Mouse (Mus musculus) olfactory bulb, adult 2 months (tissue): ENCODE results near the gene Vmn2r17. TPM values are rescaled to one million over a fixed set of nuclear protein-coding genes. Genes with fewer than 3 reads are reported as not detected.

Experiments
- H3K27ac ChIP-seq: fragments of 200-500 bp; 2 replicates; pipeline ENCODE4 v1.5.1; 2012; ENCODE audit warnings: low read depth, low read length; ENCODE audit not compliant: insufficient read depth
- H3K4me1 ChIP-seq: fragments of 200-500 bp; 2 replicates; pipeline ENCODE4 v1.6.1; 2012; ENCODE audit warnings: low read length; ENCODE audit not compliant: control insufficient read depth, insufficient read depth
- H3K4me3 ChIP-seq: fragments of 200-500 bp; 2 replicates; pipeline ENCODE4 v1.5.1; 2012; ENCODE audit warnings: mild to moderate bottlenecking, low read depth, low read length, moderate library complexity; ENCODE audit not compliant: insufficient read depth
- CTCF ChIP-seq: fragments of 200-500 bp; IDR thresholded peaks from 2 replicates; pipeline ENCODE4 v1.5.1; 2012; ENCODE audit warnings: low read depth, mild to moderate bottlenecking, low read length, moderate library complexity; ENCODE audit not compliant: insufficient read depth
- POLR2A ChIP-seq: fragments of 200-500 bp; IDR thresholded peaks from 2 replicates; pipeline ENCODE4 v1.6.1; 2012; ENCODE audit warnings: mild to moderate bottlenecking, low read depth, low read length, moderate library complexity; ENCODE audit not compliant: insufficient read depth
- WGBS: fragments of 180-500 bp; shearing (Covaris S2); methylation state at CpG from one replicate; pipeline ENCODE4 v1.1.7; 2018; 5-methylcytosine and 5-hydroxymethylcytosine counted together
- polyA plus RNA-seq: library from polyadenylated mRNA; stranded (reverse); fragments of >200 nt; gene quantifications from 2 replicates; pipeline ENCODE4 v1.2.4, GENCODE M21; 2012; ENCODE audit warnings: low replicate concordance; ENCODE audit not compliant: missing spikeins, insufficient read depth, insufficient read length

Vmn2r17 gene
- not detected in 2 replicates for polyA plus RNA-seq

DNA sequence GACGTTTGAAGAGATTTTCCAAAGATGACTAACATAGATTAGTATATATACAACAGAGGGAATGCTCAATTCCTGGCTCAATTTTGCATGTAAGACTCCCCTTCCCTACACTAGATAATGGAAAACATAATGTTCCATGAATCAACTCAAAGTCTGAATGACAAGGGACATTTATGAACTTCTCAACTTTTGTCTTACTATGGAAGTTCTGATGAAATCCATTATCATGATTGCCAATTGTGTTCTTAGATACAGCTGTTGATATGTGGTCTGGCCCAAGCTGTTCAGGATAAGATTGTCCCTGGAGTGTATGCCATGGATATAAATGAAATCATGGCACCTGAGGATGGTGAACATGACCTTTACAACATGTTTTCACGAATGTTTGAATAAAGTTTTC lies at the start of gene Vmn2r17:
Vmn2r17 (plus strand) TSS at position 301 of the 400 bp plus-strand sequence.
- no peak for TF ChIP-seq CTCF
- WGBS: 53% methylated on average over 2 of the region's 2 CpGs
- H3K27ac ChIP-seq: no peak within 1 kb of the TSS
- no peak within 1 kb of the TSS for H3K4me3 ChIP-seq
- no peaks in the 10 kb centered on the region for H3K4me1 ChIP-seq

DNA sequence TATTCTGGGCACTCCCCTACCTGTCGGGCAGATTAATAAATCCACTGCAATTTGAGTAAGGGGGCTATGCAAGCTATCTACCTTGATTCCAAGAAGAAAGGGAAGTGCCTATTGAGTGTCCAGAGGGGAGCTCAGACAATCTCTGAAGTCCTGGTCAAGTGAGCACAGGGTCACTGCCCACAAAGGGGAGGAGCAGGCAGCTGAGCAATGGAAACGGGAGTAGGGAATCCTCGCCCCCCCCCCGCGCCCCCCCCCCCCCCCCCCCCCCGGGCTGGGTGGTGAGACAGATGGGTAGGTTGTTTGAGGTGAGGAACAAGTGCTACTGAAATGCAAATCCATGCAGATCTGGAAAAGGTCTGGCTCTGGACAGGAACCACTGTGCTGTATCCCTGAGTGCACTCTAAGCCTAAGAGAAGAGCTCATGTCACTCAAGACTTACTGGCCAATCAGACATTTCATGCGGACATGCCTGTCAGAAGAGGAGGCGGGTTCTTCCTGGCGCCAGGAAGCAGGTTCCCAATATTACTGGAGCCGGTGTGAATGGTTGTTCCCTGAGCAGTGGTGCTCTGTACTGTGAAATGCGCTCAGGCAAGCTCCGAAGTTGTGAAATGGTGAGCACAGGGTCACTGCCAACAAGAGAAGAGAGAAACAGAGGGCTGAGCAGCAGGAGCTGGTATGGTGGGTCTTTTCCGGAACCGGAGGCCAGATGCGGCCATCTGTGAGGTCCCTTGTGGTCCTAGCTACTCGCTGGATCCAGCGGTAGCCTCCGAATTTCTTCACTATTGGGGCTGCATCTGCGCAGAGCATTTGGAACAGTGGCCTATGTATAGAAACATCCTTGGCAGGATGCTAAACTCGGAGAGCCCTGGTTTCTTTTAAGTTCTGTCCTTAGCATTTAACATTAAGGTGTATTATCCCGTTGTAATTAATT lies 47.4 kb downstream of the Vmn2r17 start:
- WGBS: 25% methylated on average over 20 of the region's 21 CpGs
- no peak overlapping the region for H3K4me3 ChIP-seq

DNA sequence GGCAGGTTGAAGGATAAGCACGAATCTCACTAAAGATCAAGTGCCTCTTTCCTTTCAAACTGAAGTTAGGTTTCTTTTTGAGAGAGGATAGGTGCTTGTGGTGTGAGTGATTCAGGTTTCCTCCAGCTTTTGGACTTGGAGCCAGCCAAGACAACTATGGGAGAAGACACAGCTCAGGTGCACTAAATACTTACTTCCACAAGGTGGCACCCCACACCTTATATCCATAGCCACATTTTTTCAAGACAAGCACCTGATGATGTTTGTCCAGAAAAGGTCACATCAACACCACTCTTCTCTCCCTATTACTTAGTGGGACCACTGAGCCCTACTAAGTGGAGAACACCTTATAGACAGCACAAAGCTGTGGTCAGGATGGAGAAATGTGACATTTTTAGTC lies 87.2 kb downstream of the Vmn2r17 start:
- 5% methylated on average over 1 of the region's 1 CpGs for WGBS
- Histone ChIP-seq H3K4me1 (no peaks in the 10 kb centered on the region), H3K27ac (no peak overlapping the region), H3K4me3 (no peak overlapping the region)
- TF ChIP-seq CTCF: no peak
- no peak for TF ChIP-seq POLR2A

More for the DNA sequence above, 47.4 kb downstream of the Vmn2r17 start:
- TF ChIP-seq POLR2A: no peak
- TF ChIP-seq CTCF: no peak
- H3K4me1 ChIP-seq: no peaks in the 10 kb centered on the region
- no peak overlapping the region for H3K27ac ChIP-seq

Other genes with a start within 250 kb of the Vmn2r17 start
- not detected in 2 replicates for gene Vmn2r13, start 227.5 kb upstream of the Vmn2r17 start, polyA plus RNA-seq
- gene Vmn2r14, start 195.0 kb upstream of the Vmn2r17 start, polyA plus RNA-seq: not detected in 2 replicates
- gene Vmn2r15, start 122.0 kb upstream of the Vmn2r17 start, polyA plus RNA-seq: not detected in 2 replicates
- not detected in 2 replicates for gene Vmn2r16, start 89.5 kb upstream of the Vmn2r17 start, polyA plus RNA-seq
- not detected in 2 replicates for gene Crlf2, start 139.3 kb downstream of the Vmn2r17 start, polyA plus RNA-seq